Mouse (Mus musculus): Measurements from ENCODE around the gene Cript.
"Not testable (repeated sequence)": the region's sequence is repeated elsewhere in the genome, so short reads cannot be mapped to it uniquely, and the experiment has no call there.

Cript gene

GRCm38 (mm10) chr17:87049696-87050095, 24.3 kb downstream of the Cript start:
- no peak for DNase-seq (ENCODE audit: low spot score in 2 of 2)

- DNase-seq (ENCODE audit: low spot score in 2 of 2), result no peak
Measured at GRCm38 (mm10) chr17:87050469-87051175, 25.3 kb downstream of the Cript start.

- DNase-seq (ENCODE audit: low spot score in 2 of 2), result no peak
Measured at GRCm38 (mm10) chr17:87051652-87052051, 26.3 kb downstream of the Cript start.

GRCm38 (mm10) chr17:87052432-87052831, 27.1 kb downstream of the Cript start:
- no peak for DNase-seq (ENCODE audit: low spot score in 2 of 2)

GRCm38 (mm10) chr17:87053921-87054320, 28.6 kb downstream of the Cript start:
- DNase-seq (ENCODE audit: low spot score in 2 of 2), result no peak

- no peak for DNase-seq (ENCODE audit: low spot score in 2 of 2)
Measured at GRCm38 (mm10) chr17:87055051-87055459, 29.7 kb downstream of the Cript start.

- DNase-seq (ENCODE audit: low spot score in 2 of 2), result no peak
Measured at GRCm38 (mm10) chr17:87055663-87056062, 30.3 kb downstream of the Cript start.

GRCm38 (mm10) chr17:87056761-87057160, 31.4 kb downstream of the Cript start:
- no peak for DNase-seq (ENCODE audit: low spot score in 2 of 2)

- no peak for DNase-seq (ENCODE audit: low spot score in 2 of 2)
Measured at GRCm38 (mm10) chr17:87057486-87058266, 32.3 kb downstream of the Cript start.

- no peak for DNase-seq (ENCODE audit: low spot score in 2 of 2)
Measured at GRCm38 (mm10) chr17:87062639-87063038, 37.3 kb downstream of the Cript start.

GRCm38 (mm10) chr17:87063461-87063860, 38.1 kb downstream of the Cript start:
- no peak for DNase-seq (ENCODE audit: low spot score in 2 of 2)

- peak; percentile 66 for DNase-seq (ENCODE audit: low spot score in 2 of 2)
Measured at GRCm38 (mm10) chr17:87063969-87064368, 38.6 kb downstream of the Cript start.

GRCm38 (mm10) chr17:87068997-87069396, 43.6 kb downstream of the Cript start:
- DNase-seq (ENCODE audit: low spot score in 2 of 2), result no peak

GRCm38 (mm10) chr17:87072183-87072582, 46.8 kb downstream of the Cript start:
- not testable (repeated sequence) for DNase-seq (ENCODE audit: low spot score in 2 of 2)

GRCm38 (mm10) chr17:87072766-87073440, 47.6 kb downstream of the Cript start:
- no peak for DNase-seq (ENCODE audit: low spot score in 2 of 2)

- no peak for DNase-seq (ENCODE audit: low spot score in 2 of 2)
Measured at GRCm38 (mm10) chr17:87073470-87073869, 48.1 kb downstream of the Cript start.

GRCm38 (mm10) chr17:87078217-87078616, 52.9 kb downstream of the Cript start:
- DNase-seq (ENCODE audit: low spot score in 2 of 2), result not testable (repeated sequence)

- DNase-seq (ENCODE audit: low spot score in 2 of 2), result no peak
Measured at GRCm38 (mm10) chr17:87080724-87081123, 55.4 kb downstream of the Cript start.

GRCm38 (mm10) chr17:87082547-87082946, 57.2 kb downstream of the Cript start:
- DNase-seq (ENCODE audit: low spot score in 2 of 2), result no peak

GRCm38 (mm10) chr17:87083671-87084070, 58.3 kb downstream of the Cript start:
- no peak for DNase-seq (ENCODE audit: low spot score in 2 of 2)

Data from spleen, postnatal 36 days (tissue).